Mouse (Mus musculus) intestine, postnatal 0 days (tissue): ENCODE measurements around the gene Tmem63c. TPM values are rescaled to one million over a fixed set of nuclear protein-coding genes. Genes with fewer than 3 reads are reported as not detected.

Experiments
- ATAC-seq: fragments of 200-750 bp; cut with Nextera tagmentation; 2 replicates; pipeline ENCODE4 v1.8.0; 2017; ENCODE audit warnings: mild to moderate bottlenecking, moderate TSS enrichment, moderate library complexity
- H3K27ac ChIP-seq: fragments of 300-500 bp; sonication (generic); 2 replicates; pipeline ENCODE4 v1.5.1; 2014; ENCODE audit warnings: mild to moderate bottlenecking, low read depth, low read length, moderate library complexity
- H3K27me3 ChIP-seq: fragments of 300-500 bp; sonication (generic); replicated peaks from 2 replicates; pipeline ENCODE4 v1.6.1; 2014; ENCODE audit warnings: low read length, mixed read lengths; ENCODE audit not compliant: control insufficient read depth, insufficient read depth
- H3K36me3 ChIP-seq: fragments of 300-500 bp; sonication (generic); 2 replicates; pipeline ENCODE4 v1.6.1; 2014; ENCODE audit warnings: mild to moderate bottlenecking, moderate library complexity; ENCODE audit not compliant: control insufficient read depth, insufficient read depth
- H3K4me1 ChIP-seq: fragments of 300-500 bp; sonication (generic); replicated peaks from 2 replicates; pipeline ENCODE4 v1.6.1; 2014; ENCODE audit warnings: antibody characterized with exemption, low read length, mixed read lengths; ENCODE audit not compliant: control insufficient read depth, insufficient read depth
- H3K4me2 ChIP-seq: fragments of 300-500 bp; sonication (generic); replicated peaks from 2 replicates; pipeline ENCODE4 v1.6.1; 2014; ENCODE audit warnings: low read depth, mild to moderate bottlenecking, moderate library complexity
- H3K4me3 ChIP-seq: fragments of 300-500 bp; sonication (generic); 2 replicates; pipeline ENCODE4 v1.5.1; 2014; ENCODE audit warnings: low read depth, low read length
- H3K9ac ChIP-seq: fragments of 300-500 bp; sonication (generic); 2 replicates; pipeline ENCODE4 v1.6.1; 2014; ENCODE audit warnings: mild to moderate bottlenecking, low read depth, low read length
- H3K9me3 ChIP-seq: fragments of 300-500 bp; sonication (generic); 2 replicates; pipeline ENCODE4 v1.6.1; 2016; ENCODE audit warnings: mixed run types; ENCODE audit not compliant: control insufficient read depth
- CTCF ChIP-seq: sonication (generic); IDR thresholded peaks from 2 replicates; pipeline ENCODE4 v1.5.1; 2016; ENCODE audit warnings: low read depth, mild to moderate bottlenecking, control low read depth, antibody characterized with exemption, moderate library complexity
- WGBS: fragments of 180-500 bp; shearing (Covaris S2); extraction: QIAGEN DNeasy Blood & Tissue Kit; methylation state at CpG from one replicate; pipeline ENCODE4 v1.1.7; 2014; 5-methylcytosine and 5-hydroxymethylcytosine counted together
- polyA plus RNA-seq: library from polyadenylated mRNA; unstranded; fragments of >200 nt; fragmentation: Nextera tagmentation; extraction: Ambion mirVana; gene quantifications from 2 replicates; pipeline ENCODE4 v1.2.1, GENCODE M21; 2015

Gene Tmem63c
- polyA plus RNA-seq, 1 experiment from 2014 or later, result 0.52 TPM

DNA sequence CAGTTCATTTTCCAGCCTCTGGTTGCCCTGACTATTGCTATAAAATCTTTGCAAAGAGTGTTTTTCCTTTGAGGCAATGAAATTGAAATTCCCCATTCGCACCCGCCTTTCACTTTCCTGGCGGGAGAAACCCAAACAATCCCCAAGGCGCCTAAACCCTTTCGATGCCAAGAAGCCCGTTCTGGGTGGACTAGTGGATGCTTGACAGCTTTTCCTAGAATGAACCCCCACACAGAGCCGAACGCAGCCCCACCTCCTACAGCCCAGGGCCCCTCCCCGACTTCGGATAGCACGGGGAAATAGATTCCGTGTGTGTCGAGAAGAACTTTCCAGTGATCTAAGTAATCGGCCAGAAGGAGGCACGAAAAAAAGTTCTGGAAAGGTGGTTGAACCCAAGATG, 31.8 kb upstream of the Tmem63c start:
- H3K36me3 ChIP-seq, result no peaks in the 10 kb centered on the region
- no peak overlapping the region for H3K9ac ChIP-seq
- H3K4me2 ChIP-seq, result no peak overlapping the region
- no peak for ATAC-seq
- peaks cover 49% of the 10 kb centered on the region for H3K27me3 ChIP-seq
- 11% methylated on average over 15 of the region's 15 CpGs for WGBS
- H3K9me3 ChIP-seq, result no peaks in the 10 kb centered on the region
- no peak overlapping the region for H3K27ac ChIP-seq
- no peak for TF ChIP-seq CTCF
- no peaks in the 10 kb centered on the region for H3K4me1 ChIP-seq
- no peak overlapping the region; the same call in 1 of the 2 replicates for H3K4me3 ChIP-seq

DNA sequence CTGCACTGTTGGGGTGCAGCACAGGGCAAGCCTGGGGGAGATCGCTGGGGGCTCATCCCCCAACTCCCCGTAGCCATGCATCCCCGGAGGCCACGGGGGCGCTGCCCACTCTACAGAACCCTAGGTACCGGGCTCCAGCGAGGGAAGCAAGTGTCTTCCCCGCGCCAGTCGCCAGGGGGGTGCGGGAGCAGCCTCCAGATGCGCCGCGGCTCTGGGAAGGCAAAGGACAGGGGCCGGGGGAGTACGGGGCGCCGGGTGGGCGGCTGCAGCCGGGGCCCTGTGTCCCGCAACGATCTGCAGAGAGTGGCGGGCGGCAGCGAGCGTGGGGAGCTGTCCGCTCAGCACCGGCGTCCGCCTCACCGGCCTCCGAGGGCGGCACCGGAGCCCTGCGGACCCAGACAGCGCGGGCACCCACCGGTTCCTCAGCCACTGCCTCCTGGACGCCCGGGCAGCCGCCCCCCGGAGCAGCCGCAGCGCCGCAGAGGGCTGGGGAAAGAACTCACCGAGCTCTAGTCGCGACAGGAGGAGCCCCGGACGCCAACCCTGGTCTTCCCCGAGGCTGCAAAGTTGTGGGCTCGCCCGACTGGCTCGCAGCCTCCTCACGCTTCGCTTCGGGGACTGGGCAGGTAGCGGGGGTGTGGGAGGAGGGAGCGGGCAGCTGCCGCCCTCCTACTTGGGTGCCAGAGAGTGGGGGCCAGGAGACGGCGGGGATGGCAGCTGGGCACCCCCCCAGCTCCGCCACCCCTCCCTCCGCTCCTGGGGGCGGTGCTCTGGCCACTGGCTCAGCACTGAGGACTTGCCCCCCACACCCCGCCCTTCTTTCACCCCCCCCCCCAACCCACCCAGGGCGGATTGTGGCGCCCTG, 31.0 kb upstream of the Tmem63c start, which contains the start of gene Zdhhc22:
Zdhhc22 (minus strand) TSS at position 541 of the 865 bp plus-strand sequence.
- H3K9me3 ChIP-seq, result no peaks in the 10 kb centered on the region
- peak within 1 kb of the TSS; percentile 20 for H3K4me3 ChIP-seq
- WGBS, result 1% methylated on average over 59 of the region's 68 CpGs
- no peaks in the 10 kb centered on the region for H3K36me3 ChIP-seq
- peak within 1 kb of the TSS; percentile 41 for H3K4me2 ChIP-seq
- ATAC-seq, result peak; percentile 45; the same call in 1 of the 2 replicates
- H3K27me3 ChIP-seq, result peaks cover 42% of the 10 kb centered on the region
- TF ChIP-seq CTCF, result peak; percentile 34
- H3K27ac ChIP-seq, result no peak within 1 kb of the TSS
- H3K4me1 ChIP-seq, result no peaks in the 10 kb centered on the region
- no peak within 1 kb of the TSS for H3K9ac ChIP-seq

DNA sequence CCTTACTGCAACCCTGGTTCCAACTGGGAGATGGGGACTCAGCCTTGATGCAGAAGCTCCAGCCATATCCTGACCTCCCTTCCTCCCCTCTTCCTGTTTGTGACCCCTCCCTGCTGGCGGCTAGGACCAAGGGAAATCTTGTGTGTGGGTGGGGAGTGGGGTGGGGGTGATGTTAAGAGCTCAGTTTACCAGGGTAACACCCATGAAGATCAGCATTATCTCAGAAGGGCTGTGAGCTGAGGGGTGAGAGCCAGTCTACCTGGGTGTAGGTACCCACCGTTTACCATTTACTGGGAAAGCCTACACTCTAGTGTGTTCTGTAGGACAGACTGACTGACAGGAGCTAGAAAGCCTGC, 30.4 kb upstream of the Tmem63c start:
- no peak for ATAC-seq
- Histone ChIP-seq H3K27me3 (peaks cover 42% of the 10 kb centered on the region), H3K4me1 (no peaks in the 10 kb centered on the region), H3K9ac (no peak overlapping the region), H3K9me3 (no peaks in the 10 kb centered on the region), H3K4me2 (peak overlapping the region; percentile 41; the same call in 1 of the 2 replicates), H3K4me3 (no peak overlapping the region), H3K36me3 (no peaks in the 10 kb centered on the region), H3K27ac (no peak overlapping the region)
- TF ChIP-seq CTCF, result no peak
- 49% methylated on average over 2 of the region's 2 CpGs for WGBS

DNA sequence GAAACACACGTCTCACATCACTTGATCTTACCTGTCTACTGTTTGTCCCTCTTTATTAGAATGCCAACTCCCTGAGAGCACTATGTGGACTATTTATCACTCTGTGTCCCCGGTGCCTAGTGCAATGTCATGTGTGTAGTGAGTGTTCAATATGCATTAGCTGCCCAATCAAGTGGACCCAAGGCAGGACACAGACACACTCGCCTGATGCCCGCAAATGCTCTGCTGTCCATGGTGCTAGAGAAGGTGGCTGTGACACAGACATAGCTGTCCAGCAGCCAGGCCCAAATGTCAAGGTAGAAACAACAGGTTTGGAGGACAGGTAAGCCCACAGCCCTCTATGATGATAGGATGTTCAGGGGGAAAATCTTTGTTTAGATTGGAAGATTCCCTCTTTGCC, 27.0 kb upstream of the Tmem63c start:
- TF ChIP-seq CTCF, result no peak
- Histone ChIP-seq H3K27me3 (peaks cover 21% of the 10 kb centered on the region), H3K36me3 (no peaks in the 10 kb centered on the region), H3K4me1 (no peaks in the 10 kb centered on the region), H3K9ac (no peak overlapping the region), H3K4me3 (no peak overlapping the region), H3K27ac (no peak overlapping the region), H3K4me2 (no peak overlapping the region), H3K9me3 (no peaks in the 10 kb centered on the region)
- 37% methylated on average over 4 of the region's 4 CpGs for WGBS
- no peak for ATAC-seq

DNA sequence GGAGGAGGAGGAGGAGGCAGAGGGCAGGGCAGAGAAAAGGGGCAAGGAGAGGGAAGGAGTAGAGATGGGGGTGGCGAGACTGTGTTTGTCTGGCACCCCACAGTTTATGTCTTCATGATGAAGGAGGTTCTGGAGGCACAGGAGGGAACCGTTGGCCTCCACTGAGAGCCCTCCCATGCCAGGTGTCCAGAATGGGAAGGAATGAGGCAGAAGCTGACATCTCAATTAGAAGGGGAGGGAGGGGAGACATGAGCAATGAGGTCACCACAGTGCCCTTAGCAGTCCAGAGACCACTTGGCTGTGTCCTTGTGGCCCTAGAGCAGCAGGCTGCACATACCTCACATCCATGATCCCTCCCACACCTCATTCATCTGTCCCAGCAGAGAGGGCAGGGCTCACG, 26.4 kb upstream of the Tmem63c start:
- Histone ChIP-seq H3K9me3 (no peaks in the 10 kb centered on the region), H3K9ac (no peak overlapping the region), H3K4me1 (no peaks in the 10 kb centered on the region), H3K4me2 (no peak overlapping the region), H3K27ac (no peak overlapping the region), H3K27me3 (peaks cover 15% of the 10 kb centered on the region), H3K4me3 (no peak overlapping the region), H3K36me3 (no peaks in the 10 kb centered on the region)
- no peak for ATAC-seq
- no peak for TF ChIP-seq CTCF
- 64% methylated on average over 3 of the region's 3 CpGs for WGBS

DNA sequence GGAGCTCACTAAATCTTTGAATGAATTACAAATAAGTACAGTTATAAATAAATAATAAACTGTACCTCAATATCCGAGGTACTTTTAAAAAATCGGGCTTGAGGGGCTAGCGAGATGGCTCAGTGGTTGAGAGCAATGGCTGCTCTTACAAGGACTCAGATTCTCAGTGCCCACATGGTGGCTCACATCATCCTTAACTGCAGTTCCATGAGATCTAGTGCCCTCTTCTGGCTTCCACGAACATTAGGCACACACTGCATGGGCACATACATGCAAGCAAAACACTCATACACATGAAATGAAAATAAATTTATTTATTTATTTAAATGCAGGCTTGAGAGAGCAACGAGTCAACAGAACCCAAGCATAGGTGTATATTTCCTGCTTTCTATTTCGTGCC, 25.2 kb upstream of the Tmem63c start:
- Histone ChIP-seq H3K9me3 (no peaks in the 10 kb centered on the region), H3K4me2 (no peak overlapping the region), H3K9ac (no peak overlapping the region), H3K27ac (no peak overlapping the region), H3K36me3 (no peaks in the 10 kb centered on the region), H3K4me1 (no peaks in the 10 kb centered on the region), H3K4me3 (no peak overlapping the region), H3K27me3 (0 out of 2 replicates have a peak, but pooled peaks cover 4% of the 10 kb centered on the region)
- ATAC-seq, result no peak
- TF ChIP-seq CTCF, result no peak
- WGBS, result 69% methylated on average over 6 of the region's 6 CpGs
